Mouse (Mus musculus): ENCODE data around the gene Kcns1.

DNA sequence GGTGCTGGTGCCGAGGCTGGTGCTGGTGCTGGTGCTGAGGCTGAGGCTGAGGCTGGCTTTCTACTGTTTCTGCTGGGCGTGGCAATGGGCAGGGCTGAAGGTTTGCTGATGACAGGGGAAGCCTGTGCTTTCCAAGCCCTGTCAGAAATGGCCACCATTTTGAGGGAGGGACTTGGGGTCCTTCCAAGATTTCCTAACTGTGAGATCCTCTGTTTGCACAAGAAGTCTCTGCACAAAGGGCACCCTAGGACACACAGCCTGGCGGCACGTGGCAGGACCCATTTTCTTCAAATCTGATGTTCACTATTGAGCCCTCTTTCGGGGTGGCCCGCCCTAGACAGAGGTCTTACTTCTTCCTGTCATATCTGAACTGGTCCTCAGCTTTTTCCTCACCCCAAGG, 19.7 kb upstream of the Kcns1 start, which contains the start of gene Wfdc12:
- TF ChIP-seq MAFK (IDR thresholded peaks at IDR 0.05; ENCODE audit: insufficient read depth, low read depth, low read length) (no peak), ZNF384 (IDR thresholded peaks at IDR 0.05; ENCODE audit: low read depth, low read length) (no peak), HCFC1 (IDR thresholded peaks at IDR 0.05; ENCODE audit: borderline replicate concordance, insufficient read depth, low read length) (no peak), CHD2 (IDR thresholded peaks at IDR 0.05; ENCODE audit: low read depth, low read length) (no peak), ZC3H11A (IDR thresholded peaks at IDR 0.05; ENCODE audit: borderline replicate concordance, low read depth, low read length) (no peak)

Data from ES-E14 (cell line).